Mouse (Mus musculus): ENCODE measurements around the gene Thumpd3. TPM values are rescaled to one million over a fixed set of nuclear protein-coding genes. Genes with fewer than 3 reads are reported as not detected.

The Thumpd3 gene
- total RNA-seq, 2 experiments from 2014 or later: 20.3 to 21.8 TPM

DNA sequence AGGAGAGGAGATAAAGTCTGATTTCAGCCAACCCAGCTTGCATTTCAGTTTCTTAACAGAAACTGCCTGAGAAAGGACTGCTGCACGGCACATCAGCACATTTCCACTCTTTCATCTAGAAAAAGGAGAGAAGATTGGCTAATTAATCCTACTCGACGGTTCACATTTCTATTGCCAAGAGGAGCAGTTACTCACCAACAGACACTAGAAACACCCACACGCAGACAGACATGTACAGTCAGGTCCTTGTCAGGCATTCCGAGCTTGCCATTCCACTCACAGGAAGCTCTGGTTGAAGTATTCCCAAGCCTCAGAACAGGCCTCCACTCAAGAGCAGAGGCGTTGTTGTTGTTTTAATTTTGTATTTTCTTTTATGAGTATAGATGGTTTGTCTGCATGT lies 11.6 kb upstream of the Thumpd3 start:
- DNase-seq: no peak
- intact Hi-C loops (cut with DNase I): no loop called here

DNA sequence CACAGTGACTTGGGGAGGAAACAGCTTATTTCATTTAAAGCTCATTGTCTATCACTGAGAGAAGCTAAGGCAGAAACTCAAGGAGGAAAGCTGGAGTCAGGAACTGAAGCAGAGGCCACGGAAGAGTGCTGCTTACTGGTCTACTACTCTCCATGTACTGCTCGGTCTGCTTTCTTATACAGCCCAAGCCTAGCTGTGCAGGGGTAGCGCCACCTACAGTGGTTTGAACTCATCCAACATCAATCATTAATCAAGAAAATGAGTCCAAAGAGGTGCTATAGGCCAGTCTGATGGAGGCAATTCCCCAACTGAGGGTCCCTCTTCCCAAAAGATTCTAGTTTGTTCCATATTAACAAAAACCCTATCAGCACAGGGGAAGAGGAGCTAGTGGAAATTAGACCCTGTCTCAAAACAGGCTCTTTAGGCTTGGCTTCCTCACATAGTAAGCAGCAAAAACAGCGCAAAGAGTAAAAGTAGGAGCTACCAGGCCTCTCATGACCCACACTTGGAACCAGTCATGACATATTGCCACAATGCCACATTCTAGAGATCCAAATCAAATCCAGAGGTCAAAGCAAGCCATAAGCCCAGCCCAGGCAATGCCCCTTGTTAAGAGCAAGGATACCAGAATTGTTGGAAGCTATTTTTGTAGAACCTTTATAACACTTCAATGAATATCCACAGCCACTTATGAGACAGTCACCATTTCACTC lies 9.4 kb upstream of the Thumpd3 start:
- DNase-seq: no peak
- intact Hi-C loops (cut with DNase I): loop anchor here (5.0 kb wide), 1 partner anchor 266 kb away; no protein-coding TSS in a partner anchor

DNA sequence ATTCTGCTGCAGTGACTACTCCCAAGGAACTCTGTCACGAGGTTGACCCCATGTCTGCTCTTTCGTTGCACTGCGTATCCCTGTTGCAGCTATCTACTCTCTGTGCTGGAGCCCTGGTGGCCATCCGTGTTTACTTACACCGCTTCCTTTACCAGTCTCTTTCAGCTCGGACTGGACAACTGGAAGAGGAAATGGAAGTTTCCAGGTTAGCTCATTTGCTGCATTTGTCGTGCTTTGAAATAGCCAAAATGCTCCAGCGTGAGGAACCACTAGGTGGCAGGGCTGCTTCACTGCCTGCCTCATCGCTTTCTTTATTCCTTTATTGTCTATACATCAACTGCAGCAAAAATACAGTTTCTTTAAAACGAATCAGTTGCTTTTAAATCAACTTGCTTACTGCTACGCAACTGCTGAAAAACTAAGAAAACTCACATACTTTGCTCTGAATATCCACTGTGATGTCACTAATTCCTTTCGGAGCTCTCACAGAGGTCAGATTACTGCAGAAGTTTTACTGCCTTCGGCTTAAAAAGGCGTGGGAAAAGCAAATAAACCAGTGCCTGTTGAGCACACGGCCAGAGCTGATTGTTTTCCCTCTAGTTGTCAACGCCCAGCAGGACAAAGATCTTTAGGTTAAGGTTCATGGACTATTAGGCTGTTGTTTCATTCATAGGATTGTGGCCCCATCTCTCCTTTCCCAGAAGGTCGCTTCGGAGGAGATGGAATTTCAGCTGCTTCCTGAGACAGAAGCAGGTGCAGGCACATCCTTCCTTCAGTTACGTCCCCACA lies 7.9 kb upstream of the Thumpd3 start:
- intact Hi-C loops (cut with DNase I): loop anchor here (1.0 to 5.0 kb wide), 2 partner anchors 65 to 264 kb away; no protein-coding TSS in a partner anchor

DNA sequence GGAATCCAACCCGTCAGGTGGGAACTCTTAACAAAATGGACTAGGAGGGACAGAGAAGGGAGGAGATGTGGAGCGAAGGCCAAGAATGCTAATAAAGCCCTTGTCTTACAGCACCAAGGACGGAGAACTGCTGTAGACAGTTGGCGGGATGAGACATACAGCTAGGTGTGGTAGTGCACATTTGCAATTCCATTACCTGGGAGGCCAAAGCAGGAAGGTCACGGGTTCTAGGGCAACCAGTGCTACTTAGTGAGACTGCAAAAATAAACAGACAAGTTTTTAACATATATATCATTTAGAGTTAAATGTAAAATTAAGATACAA lies 7.3 kb upstream of the Thumpd3 start:
- intact Hi-C loops (cut with DNase I): loop anchor here (1.0 to 5.0 kb wide), 2 partner anchors 65 to 264 kb away; no protein-coding TSS in a partner anchor
- DNase-seq: no peak

More for the DNA sequence above, 7.9 kb upstream of the Thumpd3 start:
- DNase-seq: peak; percentile 77 to 80

DNA sequence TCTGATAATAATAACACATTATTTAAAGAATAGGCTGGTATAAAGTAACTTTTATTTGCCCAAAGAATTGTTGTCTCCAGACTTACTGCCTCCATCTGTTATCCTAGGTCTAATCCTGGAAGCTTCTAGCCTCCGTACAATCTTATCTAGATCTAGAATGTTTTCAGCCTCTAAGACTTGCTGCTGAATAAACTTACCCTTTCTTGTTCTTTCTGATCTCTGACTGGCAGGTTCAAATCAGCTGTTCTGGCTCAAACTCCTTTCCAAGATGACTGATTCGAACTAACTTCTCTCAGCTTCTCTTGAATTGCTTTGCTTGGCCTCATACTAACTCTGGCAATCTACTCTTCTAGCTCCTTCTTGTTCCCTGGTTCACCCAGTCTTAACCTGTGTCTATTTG lies 5.7 kb upstream of the Thumpd3 start:
- intact Hi-C loops (cut with DNase I): loop anchor here (5.0 kb wide), 1 partner anchor 197 kb away; the partner anchor contains the start of gene Mtmr14
- DNase-seq: no peak

DNA sequence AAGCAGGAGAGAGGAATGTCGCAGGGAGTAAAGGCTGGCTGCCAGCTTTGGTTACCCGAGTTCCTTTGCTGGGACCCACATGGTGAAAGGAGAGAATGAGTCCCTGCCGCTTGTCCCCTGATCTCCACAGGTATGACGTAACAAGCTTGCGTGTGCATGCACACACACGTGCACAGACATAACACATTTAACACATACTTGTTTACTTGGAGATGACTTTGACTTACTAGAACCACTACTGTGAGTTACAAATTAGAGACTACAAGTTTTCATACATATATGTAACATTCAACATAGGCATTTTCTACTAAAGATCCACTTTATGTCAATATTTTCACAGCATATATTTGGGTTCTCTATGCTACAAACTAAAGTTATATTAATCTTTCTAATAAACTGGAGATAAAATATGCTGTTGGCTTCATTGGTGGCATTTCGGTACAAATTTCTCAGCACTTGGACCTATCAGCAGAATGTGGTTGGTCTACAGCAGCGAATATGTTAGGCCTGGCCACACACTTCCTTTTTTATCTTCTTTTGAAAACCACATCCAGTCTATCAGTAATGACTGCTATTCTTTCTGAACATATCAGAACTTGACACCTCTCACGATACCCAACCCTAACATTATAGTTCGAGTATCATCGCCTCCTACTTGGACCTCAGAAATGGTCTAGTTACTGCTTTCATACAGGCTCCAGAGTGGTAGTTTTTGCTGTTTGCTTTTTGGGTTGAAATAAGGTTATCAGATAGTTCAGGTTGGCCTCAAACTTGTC lies 4.6 kb upstream of the Thumpd3 start:
- intact Hi-C loops (cut with DNase I): loop anchor here (5.0 kb wide), 1 partner anchor 196 kb away; the partner anchor contains the start of gene Mtmr14
- DNase-seq: no peak

DNA sequence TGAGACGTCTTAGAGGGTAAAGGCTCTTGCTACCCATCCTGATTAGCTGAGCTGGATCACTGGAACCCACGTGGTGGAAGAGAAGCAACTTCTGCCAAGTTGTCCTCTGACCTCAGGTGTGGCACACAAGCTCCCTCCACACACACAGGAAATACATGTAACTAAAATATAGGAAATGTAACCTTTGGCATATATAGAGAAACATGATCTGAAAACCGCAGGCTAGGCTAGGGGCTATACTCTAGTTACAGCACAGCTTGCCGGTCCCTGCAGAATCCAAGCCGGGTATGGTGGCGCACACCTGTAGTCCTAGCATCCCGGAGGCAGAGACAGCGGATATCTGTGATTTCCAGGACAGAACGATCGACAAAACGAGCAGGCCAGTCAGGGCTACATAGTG lies 450 bp upstream of the Thumpd3 start:
- DNase-seq: peak in 1 of 2 experiments; percentile 15
- intact Hi-C loops (cut with DNase I): no loop called here

DNA sequence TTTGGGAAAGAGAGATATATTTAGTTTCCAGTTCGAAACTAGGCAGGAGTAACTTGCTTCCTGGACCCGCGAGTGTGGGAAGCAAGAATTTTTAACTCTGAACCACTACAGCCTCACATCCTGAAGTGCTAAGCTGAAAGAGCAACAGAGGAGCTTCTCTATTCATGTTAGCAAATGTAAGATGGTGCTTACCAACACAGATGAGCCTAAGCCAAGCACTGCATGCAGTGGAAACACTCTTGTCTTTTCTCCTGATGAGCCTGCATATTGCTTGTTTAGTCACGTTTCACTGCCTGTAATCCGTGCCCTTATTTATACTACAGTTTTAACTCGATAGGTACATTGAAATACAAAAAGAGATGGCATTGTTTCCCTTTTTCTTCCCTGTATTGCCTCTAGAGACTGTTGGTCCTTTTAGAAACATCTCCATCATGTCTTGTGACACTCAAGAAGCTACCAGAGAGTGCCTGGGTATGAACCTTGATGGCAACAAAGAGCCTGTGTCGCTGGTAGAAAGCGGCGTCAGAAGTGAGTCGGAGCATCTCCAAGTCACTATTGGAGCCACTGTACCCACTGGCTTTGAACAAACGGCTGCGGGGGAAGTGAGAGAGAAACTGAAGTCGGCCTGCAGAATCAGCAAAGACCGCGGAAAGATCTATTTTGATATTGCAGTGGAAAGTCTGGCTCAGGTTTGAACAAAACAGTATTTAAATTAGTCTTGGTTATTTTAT lies 1.2 kb downstream of the Thumpd3 start:
- intact Hi-C loops (cut with DNase I): loop anchor here (2.0 kb wide), 2 partner anchors 30 to 260 kb away; partner anchors contain the start of genes Brpf1 and Setd5
- no peak for DNase-seq

DNA sequence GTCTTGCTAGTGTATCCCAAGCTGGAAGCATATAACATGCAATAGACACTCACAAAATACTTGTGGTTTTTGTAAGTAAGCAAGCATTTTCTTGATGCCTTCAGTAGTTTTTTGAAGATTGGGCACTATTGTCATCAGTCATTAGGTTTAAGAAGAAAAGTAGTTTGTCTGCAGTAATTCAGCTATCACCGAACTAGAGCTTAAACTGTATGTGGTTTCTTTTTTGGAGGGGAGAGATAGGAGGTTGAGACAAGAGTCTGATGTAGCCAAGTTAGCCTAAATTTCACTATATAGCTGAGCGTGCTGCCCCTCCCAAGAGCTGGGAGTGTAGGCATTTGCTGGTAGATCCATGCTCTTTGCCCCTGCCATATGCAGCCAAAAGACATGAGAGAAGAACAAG lies 2.3 kb downstream of the Thumpd3 start:
- no peak for DNase-seq
- intact Hi-C loops (cut with DNase I): no loop called here

DNA sequence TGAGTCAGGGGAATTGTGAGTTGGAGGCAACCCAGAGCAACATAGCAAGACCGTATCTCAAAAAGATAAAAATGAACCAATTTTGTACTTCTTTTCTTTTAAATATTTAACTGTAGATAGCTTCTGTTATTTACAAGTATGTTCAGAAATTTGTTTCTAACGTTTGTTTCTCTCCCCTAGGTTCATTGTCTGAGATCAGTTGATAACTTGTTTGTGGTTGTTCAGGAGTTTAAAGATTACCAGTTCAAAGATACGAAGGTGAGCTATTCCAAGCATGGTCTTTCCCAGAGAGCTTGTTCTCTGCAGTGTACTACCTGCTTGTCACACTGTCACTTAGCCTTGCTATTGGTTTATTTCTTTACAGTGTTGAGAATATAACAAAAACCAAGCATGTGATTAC lies 3.1 kb downstream of the Thumpd3 start:
- intact Hi-C loops (cut with DNase I): no loop called here
- no peak for DNase-seq

DNA sequence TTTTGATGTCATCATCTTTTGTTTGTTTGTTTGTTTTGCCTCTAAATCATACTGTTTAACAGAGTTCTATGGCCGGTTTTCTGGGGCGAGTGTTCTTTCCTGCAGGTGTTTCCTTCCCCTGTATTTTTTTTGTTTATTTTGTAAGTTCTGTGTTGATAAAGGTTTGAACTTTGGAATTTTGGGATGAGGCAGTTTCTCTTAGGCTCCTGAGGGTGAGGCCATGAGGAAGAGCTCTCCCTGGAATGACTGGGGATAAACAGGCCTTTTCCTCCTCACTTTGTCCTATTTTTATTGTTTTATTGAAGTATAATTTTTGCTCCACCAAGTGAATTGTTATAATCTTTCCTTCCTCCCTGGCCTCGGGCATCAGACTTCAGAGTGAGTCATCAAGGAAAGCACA lies 6.9 kb downstream of the Thumpd3 start:
- DNase-seq: no peak
- intact Hi-C loops (cut with DNase I): loop anchor here (2.0 kb wide), 1 partner anchor 16 kb away; no protein-coding TSS in a partner anchor

DNA sequence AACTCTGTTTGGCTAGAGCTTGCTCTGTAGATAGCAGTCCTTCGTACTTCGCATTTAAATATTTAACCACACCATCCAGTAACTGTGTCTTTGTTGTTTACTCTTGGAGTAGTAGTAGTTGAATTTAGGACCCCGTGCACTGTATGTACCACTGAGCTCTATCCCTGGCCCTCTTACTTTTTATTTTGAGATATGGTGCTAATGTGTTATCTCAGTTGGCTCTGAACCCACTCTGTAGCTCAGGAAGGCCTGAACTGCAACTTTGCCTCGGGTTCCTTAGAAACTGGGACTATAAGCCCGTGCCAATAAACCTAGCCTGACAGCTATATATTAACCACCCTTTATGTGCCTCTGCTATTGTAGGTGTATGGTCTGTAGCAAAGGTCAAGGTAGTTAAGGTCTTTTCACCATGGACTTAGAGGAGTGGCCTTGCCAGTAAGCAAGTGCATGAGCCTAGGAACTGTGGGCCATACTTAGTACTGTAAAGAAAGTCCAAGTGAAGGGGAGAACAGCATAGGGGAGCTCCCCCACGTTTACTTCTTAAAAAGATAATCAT lies 8.6 kb downstream of the Thumpd3 start:
- intact Hi-C loops (cut with DNase I): no loop called here
- DNase-seq: no peak

DNA sequence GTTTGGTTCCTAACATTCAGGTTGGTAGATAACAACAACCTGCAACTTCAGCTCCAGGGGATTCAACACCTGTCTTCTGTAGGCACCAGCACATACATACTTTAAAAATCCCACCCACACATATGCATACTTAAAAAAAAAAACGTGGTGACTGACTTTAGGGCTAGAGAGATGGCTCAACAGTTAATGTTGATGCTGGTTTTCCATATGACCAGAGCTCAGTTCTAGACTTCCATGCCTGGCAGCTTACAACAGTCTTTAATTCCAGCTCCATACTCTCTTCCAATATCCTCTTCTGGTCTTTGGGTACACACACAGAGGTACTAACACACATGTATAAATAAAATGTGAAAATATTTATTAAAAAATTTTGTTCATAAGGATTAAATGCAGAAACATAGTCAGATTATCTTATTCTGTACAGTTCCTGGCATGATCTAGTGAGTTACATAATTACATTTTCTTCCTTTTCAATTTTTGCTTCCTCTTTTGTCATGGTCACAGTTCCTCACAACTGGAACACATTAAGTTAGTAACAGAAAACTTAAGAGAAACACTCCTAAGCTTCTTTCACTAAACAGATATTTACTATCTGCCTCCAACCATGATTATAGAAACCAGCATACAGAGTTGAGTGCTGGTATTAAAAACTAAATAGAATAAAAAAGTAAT lies 15.0 kb downstream of the Thumpd3 start:
- intact Hi-C loops (cut with DNase I): no loop called here
- no peak for DNase-seq

DNA sequence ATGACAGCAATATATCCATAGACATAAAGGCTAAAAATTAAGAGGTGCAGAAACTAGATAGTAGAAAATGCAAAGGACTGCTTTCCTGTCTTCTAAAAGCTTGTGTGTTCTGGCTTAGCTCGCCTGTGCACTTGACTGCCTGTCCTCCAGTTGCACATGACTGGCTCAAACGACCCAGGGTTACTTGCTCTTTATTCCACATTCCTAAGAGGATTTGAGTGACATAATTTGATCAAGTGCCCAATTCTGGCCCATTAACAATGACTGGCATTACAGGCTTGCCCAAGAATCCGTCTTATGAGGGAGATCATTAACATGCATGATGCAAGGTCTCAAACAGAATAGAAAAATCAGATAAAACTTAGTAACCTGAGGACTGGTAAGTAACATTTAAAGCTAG lies 16.2 kb downstream of the Thumpd3 start:
- intact Hi-C loops (cut with DNase I): no loop called here
- no peak for DNase-seq

DNA sequence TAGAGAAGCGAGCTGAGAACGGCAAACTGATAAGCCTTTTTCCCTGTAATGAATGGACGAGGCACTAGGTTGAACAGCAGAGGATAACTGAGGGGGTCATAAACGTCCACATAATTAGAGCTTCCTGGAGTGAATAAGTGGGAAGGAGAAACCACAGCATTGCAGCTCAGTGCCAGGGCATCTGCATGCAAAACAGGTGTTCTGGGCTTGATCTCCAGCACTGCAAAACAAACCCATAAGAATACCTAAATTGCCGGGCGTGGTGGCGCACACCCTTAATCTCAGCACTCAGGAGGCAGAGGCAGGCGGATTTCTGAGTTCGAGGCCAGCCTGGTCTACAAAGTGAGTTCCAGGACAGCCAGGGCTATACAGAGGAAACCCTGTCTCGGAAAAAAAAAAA lies 17.3 kb downstream of the Thumpd3 start:
- no peak for DNase-seq
- intact Hi-C loops (cut with DNase I): no loop called here

DNA sequence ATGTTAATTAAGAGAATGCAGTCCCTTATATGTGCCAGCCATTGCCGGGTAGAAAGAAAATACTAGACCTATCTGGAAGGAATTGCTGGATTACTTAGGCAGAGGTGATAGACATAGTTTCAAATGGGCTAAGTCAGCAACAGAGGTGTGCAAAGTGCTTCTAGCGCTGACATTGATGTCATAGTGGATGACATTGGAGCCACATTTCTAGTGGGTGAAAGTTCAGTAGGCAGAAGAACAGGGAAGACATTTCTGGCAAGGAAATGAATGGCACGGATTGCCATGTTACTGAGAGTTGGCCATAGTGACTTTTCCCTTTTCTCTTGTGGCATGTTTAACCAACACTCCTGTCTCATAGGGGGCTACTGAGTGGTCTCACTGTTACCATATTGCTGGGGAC lies 19.2 kb downstream of the Thumpd3 start:
- DNase-seq: peak in 1 of 2 experiments; percentile 42
- intact Hi-C loops (cut with DNase I): loop anchor here (5.0 kb wide), 1 partner anchor 42 kb away; no protein-coding TSS in a partner anchor

DNA sequence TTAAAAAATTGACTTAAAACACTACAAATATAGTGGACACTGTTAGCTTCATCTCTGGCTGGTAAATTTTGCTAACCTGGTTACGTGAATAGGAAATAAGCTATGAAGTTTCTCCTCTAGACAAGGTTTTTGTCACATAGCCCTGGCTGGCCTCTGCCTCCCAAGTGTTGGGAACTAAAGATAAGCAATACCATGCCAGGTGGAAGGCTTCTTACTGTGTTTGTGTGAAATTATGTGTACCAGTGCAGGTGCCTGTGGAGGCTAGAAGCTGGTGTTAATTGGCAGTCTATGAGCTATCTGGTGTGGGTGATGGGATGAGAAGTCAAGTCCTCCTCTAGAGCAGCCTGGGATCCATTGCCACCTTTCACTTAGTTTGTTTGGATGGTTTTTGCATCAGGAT lies 23.1 kb downstream of the Thumpd3 start:
- no peak for DNase-seq
- intact Hi-C loops (cut with DNase I): loop anchor here (2.0 to 5.0 kb wide), 2 partner anchors 16 to 38 kb away; no protein-coding TSS in a partner anchor

DNA sequence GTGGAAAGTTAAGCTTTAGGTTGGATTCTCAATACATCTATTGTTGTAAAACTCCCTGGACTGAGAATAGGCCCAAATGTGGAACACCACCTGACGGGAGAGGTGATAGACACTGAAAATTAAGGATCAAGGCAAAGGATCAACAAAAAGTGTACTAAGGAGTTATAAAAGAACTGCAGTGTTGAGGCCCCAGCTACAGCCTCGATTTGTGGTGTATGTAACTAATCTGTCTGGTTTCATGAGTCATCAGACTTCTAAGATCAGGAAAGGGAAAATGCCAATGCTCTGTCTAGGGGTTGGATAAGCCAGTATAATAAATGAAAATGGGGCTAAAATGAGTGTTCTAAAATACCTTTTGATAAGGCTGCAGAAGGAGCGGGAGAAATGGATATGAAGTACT lies 29.2 kb downstream of the Thumpd3 start:
- intact Hi-C loops (cut with DNase I): no loop called here

DNA sequence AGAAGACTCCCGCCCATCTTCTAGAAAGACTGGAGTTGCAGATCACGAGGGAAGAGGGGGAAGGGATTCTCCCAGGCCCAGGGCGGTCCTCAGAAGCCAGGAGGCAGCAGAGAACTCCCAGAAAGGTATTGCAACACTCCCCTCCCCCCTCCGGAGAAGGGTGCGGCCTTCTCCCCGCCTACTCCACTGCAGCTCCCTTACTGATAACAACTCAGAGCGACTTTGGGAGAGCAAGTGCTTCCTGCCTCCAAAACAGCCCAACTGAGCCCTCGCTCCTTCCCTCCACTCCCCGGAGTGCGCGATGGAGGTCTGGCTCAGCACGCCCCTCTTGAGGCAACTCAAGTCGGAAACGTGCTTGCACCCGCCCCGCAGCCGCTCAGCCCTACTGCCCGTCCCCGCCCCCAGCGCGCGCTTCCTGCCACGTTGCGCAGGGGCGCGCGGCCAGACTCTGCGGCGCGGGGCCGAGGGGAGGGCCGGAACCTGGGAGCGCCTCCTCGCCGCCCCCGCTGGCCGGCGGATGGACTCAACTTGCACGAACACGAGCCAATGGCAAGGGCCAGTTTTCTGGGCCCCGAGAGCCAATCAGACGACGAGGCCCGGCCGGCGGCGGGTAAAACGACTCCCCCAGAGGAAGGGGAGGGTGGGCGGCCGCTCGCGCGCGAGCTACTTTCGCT lies 30.1 kb downstream of the Thumpd3 start:
- intact Hi-C loops (cut with DNase I): loop anchor here (2.0 kb wide), 1 partner anchor 29 kb away; the partner anchor contains the start of gene Thumpd3
- peak; percentile 97 for DNase-seq

More for the DNA sequence above, 29.2 kb downstream of the Thumpd3 start:
- no peak for DNase-seq

Data from heart, postnatal 10 days (tissue).